Mouse (Mus musculus): Measurements from ENCODE around the gene Grid2ip. TPM values are rescaled to one million over a fixed set of nuclear protein-coding genes. Genes with fewer than 3 reads are reported as not detected.

The Grid2ip gene
- 0.14 TPM in 1 of 2 replicates, not detected in the other for polyA plus RNA-seq (2015; fragmentation: Nextera tagmentation; extraction: Ambion mirVana)

- peaks cover 9% of the 10 kb centered on the region for H3K4me1 ChIP-seq
- peak within 1 kb of the TSS; percentile 54 for H3K4me2 ChIP-seq
- H3K9me3 ChIP-seq (replicated peaks), result peaks cover 2% of the 10 kb centered on the region; the same call in 1 of the 2 replicates
- peak within 1 kb of the TSS; percentile 22 for H3K4me3 ChIP-seq (replicated peaks)
- peaks cover 44% of the 10 kb centered on the region for H3K27me3 ChIP-seq
- no peak for ATAC-seq (replicated peaks; ENCODE audit: low FRiP score)
- no peak within 1 kb of the TSS for H3K9ac ChIP-seq
- no peaks in the 10 kb centered on the region for H3K36me3 ChIP-seq
- WGBS, result 21% methylated on average over 17 of the region's 17 CpGs
- no peak within 1 kb of the TSS for H3K27ac ChIP-seq
Observed at GRCm38 (mm10) chr5:143356686-143357388, at the start of gene Grid2ip. TSS of gene Grid2ip (plus strand) at chr5:143357338.

GRCm38 (mm10) chr5:143308825-143309224 lies 48.3 kb upstream of the Grid2ip start:
- Histone ChIP-seq H3K27me3 (no peaks in the 10 kb centered on the region), H3K9me3 (replicated peaks) (no peaks in the 10 kb centered on the region), H3K4me3 (replicated peaks) (no peak overlapping the region), H3K36me3 (peaks cover 92% of the 10 kb centered on the region), H3K27ac (no peak overlapping the region), H3K4me2 (no peak overlapping the region), H3K9ac (no peak overlapping the region), H3K4me1 (peaks cover 17% of the 10 kb centered on the region)
- ATAC-seq (replicated peaks; ENCODE audit: low FRiP score), result no peak
- WGBS, result 91% methylated on average over 5 of the region's 5 CpGs

GRCm38 (mm10) chr5:143309916-143310315 lies 47.2 kb upstream of the Grid2ip start:
- no peak for ATAC-seq (replicated peaks; ENCODE audit: low FRiP score)
- Histone ChIP-seq H3K36me3 (peaks cover 83% of the 10 kb centered on the region), H3K4me1 (peaks cover 19% of the 10 kb centered on the region), H3K27ac (no peak overlapping the region), H3K4me3 (replicated peaks) (no peak overlapping the region), H3K27me3 (no peaks in the 10 kb centered on the region), H3K9me3 (replicated peaks) (no peaks in the 10 kb centered on the region), H3K4me2 (no peak overlapping the region), H3K9ac (no peak overlapping the region)
- 94% methylated on average over 7 of the region's 7 CpGs for WGBS

- H3K4me2 ChIP-seq, result no peak overlapping the region
- WGBS, result 64% methylated on average over 8 of the region's 8 CpGs
- H3K9ac ChIP-seq, result no peak overlapping the region
- ATAC-seq (replicated peaks; ENCODE audit: low FRiP score), result no peak
- no peaks in the 10 kb centered on the region for H3K9me3 ChIP-seq (replicated peaks)
- H3K36me3 ChIP-seq, result peaks cover 75% of the 10 kb centered on the region
- H3K27me3 ChIP-seq, result no peaks in the 10 kb centered on the region
- peaks cover 23% of the 10 kb centered on the region for H3K4me1 ChIP-seq
- no peak overlapping the region for H3K27ac ChIP-seq
- H3K4me3 ChIP-seq (replicated peaks), result no peak overlapping the region
Observed at GRCm38 (mm10) chr5:143311886-143312285, 45.3 kb upstream of the Grid2ip start.

- H3K27ac ChIP-seq, result peak overlapping the region; percentile 94
- ATAC-seq (replicated peaks; ENCODE audit: low FRiP score), result no peak
Observed at GRCm38 (mm10) chr5:143314183-143314729, 42.9 kb upstream of the Grid2ip start.

GRCm38 (mm10) chr5:143314730-143315513 lies 42.2 kb upstream of the Grid2ip start, which contains the start of gene E130309D02Rik:
TSS of gene E130309D02Rik (minus strand) at chr5:143315360.
- under 1% methylated on average over 101 of the region's 101 CpGs for WGBS
- peak within 1 kb of the TSS; percentile 94 for H3K27ac ChIP-seq
- peak within 1 kb of the TSS; percentile 95 for H3K4me3 ChIP-seq (replicated peaks)
- H3K4me1 ChIP-seq, result peaks cover 29% of the 10 kb centered on the region
- peak; percentile 84 for ATAC-seq (replicated peaks; ENCODE audit: low FRiP score)
- H3K4me2 ChIP-seq, result peak within 1 kb of the TSS; percentile 91
- no peaks in the 10 kb centered on the region for H3K27me3 ChIP-seq
- no peaks in the 10 kb centered on the region for H3K9me3 ChIP-seq (replicated peaks)
- peak within 1 kb of the TSS; percentile 94 for H3K9ac ChIP-seq
- peaks cover 75% of the 10 kb centered on the region for H3K36me3 ChIP-seq

More at GRCm38 (mm10) chr5:143314183-143314729, 42.9 kb upstream of the Grid2ip start:
- Histone ChIP-seq H3K4me3 (replicated peaks) (peak overlapping the region; percentile 95), H3K36me3 (peaks cover 75% of the 10 kb centered on the region), H3K27me3 (no peaks in the 10 kb centered on the region), H3K4me1 (peaks cover 29% of the 10 kb centered on the region), H3K4me2 (peak overlapping the region; percentile 91), H3K9ac (peak overlapping the region; percentile 94), H3K9me3 (replicated peaks) (no peaks in the 10 kb centered on the region)
- WGBS, result 1% methylated on average over 16 of the region's 16 CpGs

GRCm38 (mm10) chr5:143315514-143315888 lies 41.6 kb upstream of the Grid2ip start:
- Histone ChIP-seq H3K9ac (peak overlapping the region; percentile 94; the same call in 1 of the 2 replicates), H3K4me3 (replicated peaks) (peak overlapping the region; percentile 95), H3K36me3 (peaks cover 75% of the 10 kb centered on the region), H3K27me3 (no peaks in the 10 kb centered on the region), H3K4me2 (peak overlapping the region; percentile 91), H3K27ac (0 out of 2 replicates have a peak overlapping the region, but pooled peaks have one; percentile 18), H3K4me1 (peaks cover 29% of the 10 kb centered on the region), H3K9me3 (replicated peaks) (no peaks in the 10 kb centered on the region)
- 14% methylated on average over 8 of the region's 8 CpGs for WGBS
- no peak for ATAC-seq (replicated peaks; ENCODE audit: low FRiP score)

- no peaks in the 10 kb centered on the region for H3K9me3 ChIP-seq (replicated peaks)
- no peak overlapping the region for H3K4me3 ChIP-seq (replicated peaks)
- H3K4me2 ChIP-seq, result no peak overlapping the region
- 84% methylated on average over 5 of the region's 5 CpGs for whole genome bisulfite sequencing
- H3K36me3 ChIP-seq, result peaks cover 75% of the 10 kb centered on the region
- no peak overlapping the region for H3K27ac ChIP-seq
- peaks cover 26% of the 10 kb centered on the region for H3K4me1 ChIP-seq
- no peak for ATAC-seq (replicated peaks; ENCODE audit: low FRiP score)
- no peaks in the 10 kb centered on the region for H3K27me3 ChIP-seq
- H3K9ac ChIP-seq, result no peak overlapping the region
Observed at GRCm38 (mm10) chr5:143316605-143317287, 40.4 kb upstream of the Grid2ip start.

- H3K4me2 ChIP-seq, result no peak overlapping the region
- H3K4me1 ChIP-seq, result peaks cover 25% of the 10 kb centered on the region
- H3K36me3 ChIP-seq, result peaks cover 75% of the 10 kb centered on the region
- no peak overlapping the region for H3K9ac ChIP-seq
- no peak overlapping the region for H3K4me3 ChIP-seq (replicated peaks)
- H3K9me3 ChIP-seq (replicated peaks), result no peaks in the 10 kb centered on the region
- ATAC-seq (replicated peaks; ENCODE audit: low FRiP score), result no peak
- 57% methylated on average over 8 of the region's 8 CpGs for WGBS
- no peaks in the 10 kb centered on the region for H3K27me3 ChIP-seq
- H3K27ac ChIP-seq, result no peak overlapping the region
Observed at GRCm38 (mm10) chr5:143317288-143317610, 39.9 kb upstream of the Grid2ip start.

- Histone ChIP-seq H3K27ac (peak within 1 kb of the TSS; percentile 73), H3K9ac (peak within 1 kb of the TSS; percentile 89), H3K36me3 (peaks cover 34% of the 10 kb centered on the region), H3K4me3 (replicated peaks) (peak within 1 kb of the TSS; percentile 97), H3K4me1 (peaks cover 23% of the 10 kb centered on the region), H3K27me3 (no peaks in the 10 kb centered on the region), H3K9me3 (replicated peaks) (no peaks in the 10 kb centered on the region), H3K4me2 (peak within 1 kb of the TSS; percentile 93)
- WGBS, result under 1% methylated on average over 57 of the region's 57 CpGs
- peak; percentile 78 for ATAC-seq (replicated peaks; ENCODE audit: low FRiP score)
Observed at GRCm38 (mm10) chr5:143328690-143329495, 28.2 kb upstream of the Grid2ip start, which contains the start of gene Zdhhc4. TSS of gene Zdhhc4 (minus strand) at chr5:143329256.

GRCm38 (mm10) chr5:143333872-143334271 lies 23.3 kb upstream of the Grid2ip start:
- peak overlapping the region; percentile 29; the same call in 1 of the 2 replicates for H3K4me2 ChIP-seq
- ATAC-seq (replicated peaks; ENCODE audit: low FRiP score), result 0 out of 2 replicates have a peak, but pooled peaks have one; percentile 37

More at GRCm38 (mm10) chr5:143333872-143334271, 23.3 kb upstream of the Grid2ip start:
- Histone ChIP-seq H3K9me3 (replicated peaks) (no peaks in the 10 kb centered on the region), H3K27me3 (no peaks in the 10 kb centered on the region), H3K9ac (no peak overlapping the region), H3K4me3 (replicated peaks) (no peak overlapping the region), H3K36me3 (no peaks in the 10 kb centered on the region), H3K4me1 (peaks cover 8% of the 10 kb centered on the region), H3K27ac (no peak overlapping the region)
- 12% methylated on average over 5 of the region's 5 CpGs for WGBS

Measured in kidney, embryonic 15.5 days (tissue).